Mouse (Mus musculus): Measurements from ENCODE around the gene Pros1. TPM values are rescaled to one million over a fixed set of nuclear protein-coding genes. Genes with fewer than 3 reads are reported as not detected.
A peak's percentile ranks its signal among the peaks of the same experiment; 100 is the strongest.

Gene Pros1
- polyA plus RNA-seq, 1 experiment from 2014 or later: 8.4 TPM

DNA sequence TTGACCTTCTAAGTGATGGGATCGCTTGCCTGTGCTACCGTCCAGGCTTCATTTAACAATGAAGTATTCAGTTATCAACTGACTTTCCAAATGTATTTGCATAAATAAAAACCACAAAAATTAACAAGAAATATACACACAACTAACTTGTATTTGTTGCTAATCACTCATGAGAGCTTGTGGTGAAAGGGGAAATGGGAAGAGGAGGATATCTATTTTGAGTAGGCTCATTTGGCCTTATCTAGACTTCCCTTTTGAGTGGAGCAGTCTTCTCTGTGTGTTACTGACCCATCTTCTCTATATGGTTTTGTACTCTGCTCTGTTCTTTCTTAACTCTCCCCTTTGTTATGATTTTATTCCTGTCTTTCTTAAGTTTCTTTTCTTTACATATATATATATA lies 2.2 kb downstream of the Pros1 start:
- no peak for DNase-seq (ENCODE audit: low spot score)
- Histone ChIP-seq H3K27me3 (replicated peaks; ENCODE audit: control insufficient read depth, insufficient read depth, low read length) (no peaks in the 10 kb centered on the region), H3K4me3 (ENCODE audit: low read depth, low read length) (no peak overlapping the region), H3K4me2 (ENCODE audit: low read length) (no peak overlapping the region), H3K9me3 (replicated peaks; ENCODE audit: control insufficient read depth, low read length) (no peaks in the 10 kb centered on the region), H3K4me1 (ENCODE audit: control insufficient read depth, insufficient read depth, low read length) (no peaks in the 10 kb centered on the region), H3K9ac (ENCODE audit: low read length) (no peak overlapping the region), H3K27ac (ENCODE audit: low read depth, low read length) (no peak overlapping the region), H3K36me3 (ENCODE audit: control insufficient read depth, insufficient read depth, low read length) (no peaks in the 10 kb centered on the region)
- 95% methylated on average over 2 of the region's 2 CpGs for WGBS
- ATAC-seq: no peak

DNA sequence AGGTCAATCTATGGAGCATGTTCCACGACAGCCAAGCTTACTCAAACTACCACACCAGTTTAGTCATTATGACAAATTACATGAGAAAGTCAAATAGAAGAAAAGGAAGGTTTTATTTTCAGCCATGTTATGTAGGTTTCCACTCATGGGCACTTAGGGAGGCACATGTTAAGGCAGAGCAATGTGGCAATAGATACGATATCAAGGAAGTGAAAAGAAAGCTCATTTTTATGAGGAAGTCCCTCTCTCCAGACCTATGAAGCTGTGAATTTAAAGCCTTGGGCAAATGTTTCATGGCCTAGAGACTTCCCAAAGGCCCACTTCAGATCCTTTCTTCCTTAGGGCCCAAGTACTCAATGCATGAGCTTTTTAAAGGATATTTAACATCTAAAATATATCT lies 3.4 kb downstream of the Pros1 start:
- no peak overlapping the region for H3K9ac ChIP-seq (ENCODE audit: low read length)
- H3K4me3 ChIP-seq (ENCODE audit: low read depth, low read length): no peak overlapping the region
- DNase-seq (ENCODE audit: low spot score) (no peak), ATAC-seq (no peak)
- H3K9me3 ChIP-seq (replicated peaks; ENCODE audit: control insufficient read depth, low read length): no peaks in the 10 kb centered on the region
- no peak overlapping the region for H3K27ac ChIP-seq (ENCODE audit: low read depth, low read length)
- H3K36me3 ChIP-seq (ENCODE audit: control insufficient read depth, insufficient read depth, low read length): no peaks in the 10 kb centered on the region
- 94% methylated on average over 2 of the region's 2 CpGs for WGBS
- H3K4me1 ChIP-seq (ENCODE audit: control insufficient read depth, insufficient read depth, low read length): no peaks in the 10 kb centered on the region
- no peak overlapping the region for H3K4me2 ChIP-seq (ENCODE audit: low read length)
- H3K27me3 ChIP-seq (replicated peaks; ENCODE audit: control insufficient read depth, insufficient read depth, low read length): no peaks in the 10 kb centered on the region

DNA sequence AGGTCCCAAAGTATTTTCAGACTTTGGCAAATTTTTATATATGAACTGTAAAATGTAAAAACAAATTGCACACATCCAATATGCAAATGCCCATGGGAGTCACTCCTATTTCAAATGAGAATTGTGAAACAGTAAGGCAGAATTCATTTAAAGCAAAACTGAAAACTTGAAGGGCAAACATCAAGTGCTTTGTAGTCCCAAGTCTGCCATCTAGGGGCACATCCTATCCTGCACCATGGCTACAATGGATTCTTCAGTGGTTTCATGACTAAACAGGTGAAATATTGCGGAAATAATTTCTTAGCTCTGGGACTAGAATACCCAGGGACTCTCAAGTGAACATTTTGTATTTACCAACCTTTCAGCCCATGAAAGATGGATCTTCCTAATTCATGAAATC lies 3.9 kb downstream of the Pros1 start:
- no peak for DNase-seq (ENCODE audit: low spot score)

DNA sequence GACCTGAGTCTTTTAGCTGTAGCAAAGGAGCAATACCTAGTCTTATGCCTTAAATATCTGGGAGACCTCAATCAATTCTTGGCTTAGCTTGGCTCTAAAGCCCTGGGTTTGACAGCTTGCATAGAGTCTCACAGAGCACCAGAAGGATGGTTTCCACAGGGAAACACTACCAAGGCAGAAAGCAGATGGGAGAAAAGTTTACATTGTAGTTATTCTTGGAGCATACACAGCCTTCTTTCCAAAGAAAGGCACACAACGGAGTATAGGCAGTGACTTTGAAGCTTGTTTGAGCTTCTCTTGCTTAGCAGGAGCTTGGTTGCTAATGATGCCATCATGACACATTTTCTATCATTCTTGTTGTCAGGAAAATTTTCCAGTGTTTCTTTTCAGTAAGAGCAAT lies 6.0 kb downstream of the Pros1 start:
- Histone ChIP-seq H3K4me2 (ENCODE audit: low read length) (no peak overlapping the region), H3K4me1 (ENCODE audit: control insufficient read depth, insufficient read depth, low read length) (no peaks in the 10 kb centered on the region), H3K9me3 (replicated peaks; ENCODE audit: control insufficient read depth, low read length) (no peaks in the 10 kb centered on the region), H3K27me3 (replicated peaks; ENCODE audit: control insufficient read depth, insufficient read depth, low read length) (no peaks in the 10 kb centered on the region), H3K27ac (ENCODE audit: low read depth, low read length) (no peak overlapping the region), H3K36me3 (ENCODE audit: control insufficient read depth, insufficient read depth, low read length) (no peaks in the 10 kb centered on the region), H3K9ac (ENCODE audit: low read length) (no peak overlapping the region), H3K4me3 (ENCODE audit: low read depth, low read length) (no peak overlapping the region)
- no peak for DNase-seq (ENCODE audit: low spot score)
- 86% methylated on average over 1 of the region's 1 CpGs for WGBS
- ATAC-seq: no peak

More for the DNA sequence above, 3.9 kb downstream of the Pros1 start:
- H3K36me3 ChIP-seq (ENCODE audit: control insufficient read depth, insufficient read depth, low read length): no peaks in the 10 kb centered on the region
- no peaks in the 10 kb centered on the region for H3K4me1 ChIP-seq (ENCODE audit: control insufficient read depth, insufficient read depth, low read length)
- no peak for ATAC-seq
- no peak overlapping the region for H3K27ac ChIP-seq (ENCODE audit: low read depth, low read length)
- no peaks in the 10 kb centered on the region for H3K9me3 ChIP-seq (replicated peaks; ENCODE audit: control insufficient read depth, low read length)
- 88% methylated on average over 1 of the region's 1 CpGs for WGBS
- no peaks in the 10 kb centered on the region for H3K27me3 ChIP-seq (replicated peaks; ENCODE audit: control insufficient read depth, insufficient read depth, low read length)
- H3K4me2 ChIP-seq (ENCODE audit: low read length): no peak overlapping the region
- H3K9ac ChIP-seq (ENCODE audit: low read length): no peak overlapping the region
- H3K4me3 ChIP-seq (ENCODE audit: low read depth, low read length): no peak overlapping the region

DNA sequence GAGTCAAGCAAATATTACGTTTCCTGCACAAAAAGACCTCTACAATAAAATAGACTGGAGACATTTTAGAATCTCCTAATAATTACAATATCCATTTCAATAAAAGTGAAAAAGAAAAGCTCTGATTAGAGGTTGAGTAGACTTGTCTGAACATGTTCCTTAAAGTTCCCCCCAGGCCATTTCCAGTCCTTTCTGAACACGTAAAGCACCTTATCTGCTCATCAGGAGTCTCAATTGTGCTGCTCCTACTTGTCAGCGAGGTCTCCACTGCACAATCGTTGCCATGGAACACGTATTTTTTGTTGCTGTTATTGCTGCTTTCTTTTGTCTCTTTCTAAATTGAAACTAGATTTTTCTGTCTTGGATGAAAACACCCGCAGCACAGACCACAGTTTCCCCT lies 7.3 kb downstream of the Pros1 start:
- Histone ChIP-seq H3K36me3 (ENCODE audit: control insufficient read depth, insufficient read depth, low read length) (no peaks in the 10 kb centered on the region), H3K4me3 (ENCODE audit: low read depth, low read length) (no peak overlapping the region), H3K4me1 (ENCODE audit: control insufficient read depth, insufficient read depth, low read length) (no peaks in the 10 kb centered on the region), H3K27me3 (replicated peaks; ENCODE audit: control insufficient read depth, insufficient read depth, low read length) (no peaks in the 10 kb centered on the region), H3K9ac (ENCODE audit: low read length) (no peak overlapping the region), H3K27ac (ENCODE audit: low read depth, low read length) (no peak overlapping the region), H3K4me2 (ENCODE audit: low read length) (no peak overlapping the region), H3K9me3 (replicated peaks; ENCODE audit: control insufficient read depth, low read length) (no peaks in the 10 kb centered on the region)
- 69% methylated on average over 6 of the region's 6 CpGs for WGBS
- no peak for ATAC-seq
- DNase-seq (ENCODE audit: low spot score): no peak

DNA sequence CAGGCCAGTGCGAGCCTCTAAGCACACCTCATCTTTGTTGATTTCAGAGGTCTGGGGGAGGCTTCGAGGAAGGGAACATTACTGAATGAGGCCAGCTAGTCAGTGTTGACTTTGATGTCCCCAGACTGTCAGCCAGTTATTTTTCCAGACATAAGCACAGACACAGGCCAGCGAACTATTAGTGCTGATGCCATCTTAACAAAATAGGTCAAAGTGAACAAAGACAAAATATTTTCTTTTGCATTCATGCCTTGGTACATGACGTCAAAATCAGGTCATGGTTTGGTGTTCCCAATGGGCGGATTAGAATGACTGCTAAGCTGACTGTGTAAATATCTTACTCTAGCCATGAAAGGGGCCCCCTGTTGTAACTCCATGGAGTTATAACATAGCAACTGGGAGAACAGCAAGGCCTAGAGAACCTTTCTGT lies 18.6 kb downstream of the Pros1 start:
- H3K9ac ChIP-seq (ENCODE audit: low read length): no peak overlapping the region
- no peaks in the 10 kb centered on the region for H3K4me1 ChIP-seq (ENCODE audit: control insufficient read depth, insufficient read depth, low read length)
- no peak overlapping the region for H3K4me3 ChIP-seq (ENCODE audit: low read depth, low read length)
- no peak for ATAC-seq
- H3K27ac ChIP-seq (ENCODE audit: low read depth, low read length): no peak overlapping the region
- no peaks in the 10 kb centered on the region for H3K9me3 ChIP-seq (replicated peaks; ENCODE audit: control insufficient read depth, low read length)
- no peaks in the 10 kb centered on the region for H3K27me3 ChIP-seq (replicated peaks; ENCODE audit: control insufficient read depth, insufficient read depth, low read length)
- H3K4me2 ChIP-seq (ENCODE audit: low read length): no peak overlapping the region
- 72% methylated on average over 5 of the region's 5 CpGs for WGBS
- no peak for DNase-seq (ENCODE audit: low spot score)
- no peaks in the 10 kb centered on the region for H3K36me3 ChIP-seq (ENCODE audit: control insufficient read depth, insufficient read depth, low read length)

DNA sequence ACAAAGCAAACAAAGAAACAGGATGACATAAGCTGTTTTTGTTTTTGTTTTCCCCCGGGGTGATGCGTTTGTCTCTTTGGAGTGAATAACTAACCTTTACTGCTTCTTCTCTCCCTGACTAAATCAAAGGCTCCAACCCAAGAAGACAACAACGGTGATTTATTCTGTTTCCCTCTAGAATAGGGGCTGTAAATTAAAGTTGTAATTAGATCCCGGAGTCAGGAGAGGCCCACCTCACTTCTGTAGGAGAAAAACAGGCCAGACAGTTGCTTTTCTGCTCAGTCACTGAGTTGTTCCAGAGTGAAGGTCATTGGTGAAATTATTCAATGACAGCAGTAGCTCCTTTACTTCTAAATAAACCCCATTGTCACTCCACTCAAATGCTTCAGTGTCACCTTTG lies 19.1 kb downstream of the Pros1 start:
- DNase-seq (ENCODE audit: low spot score): no peak
- H3K9me3 ChIP-seq (replicated peaks; ENCODE audit: control insufficient read depth, low read length): no peaks in the 10 kb centered on the region
- H3K4me1 ChIP-seq (ENCODE audit: control insufficient read depth, insufficient read depth, low read length): no peaks in the 10 kb centered on the region
- H3K4me2 ChIP-seq (ENCODE audit: low read length): no peak overlapping the region
- ATAC-seq: no peak
- H3K27me3 ChIP-seq (replicated peaks; ENCODE audit: control insufficient read depth, insufficient read depth, low read length): no peaks in the 10 kb centered on the region
- H3K4me3 ChIP-seq (ENCODE audit: low read depth, low read length): no peak overlapping the region
- no peaks in the 10 kb centered on the region for H3K36me3 ChIP-seq (ENCODE audit: control insufficient read depth, insufficient read depth, low read length)
- H3K27ac ChIP-seq (ENCODE audit: low read depth, low read length): no peak overlapping the region
- H3K9ac ChIP-seq (ENCODE audit: low read length): no peak overlapping the region
- 59% methylated on average over 4 of the region's 4 CpGs for WGBS

DNA sequence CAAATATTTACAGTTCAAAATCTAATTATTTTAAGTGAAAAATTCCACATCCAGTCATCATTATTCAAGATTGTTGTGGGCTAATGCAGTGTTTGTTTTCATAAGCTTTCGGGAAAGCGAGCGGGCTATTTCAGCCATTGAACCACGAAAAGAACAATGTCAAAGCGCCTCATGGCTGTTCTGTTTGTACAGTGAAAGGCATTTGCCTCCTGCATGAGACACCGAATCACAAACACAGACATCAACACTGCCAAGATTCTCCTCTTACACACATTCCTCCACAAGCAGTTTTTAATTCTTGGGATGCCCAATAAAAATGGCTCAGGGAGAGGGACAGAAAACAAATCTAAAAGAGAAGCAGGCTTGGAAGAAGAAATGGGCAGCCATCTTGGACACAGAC lies 20.0 kb downstream of the Pros1 start:
- no peak overlapping the region for H3K27ac ChIP-seq (ENCODE audit: low read depth, low read length)
- H3K4me3 ChIP-seq (ENCODE audit: low read depth, low read length): no peak overlapping the region
- no peak overlapping the region for H3K4me2 ChIP-seq (ENCODE audit: low read length)
- no peaks in the 10 kb centered on the region for H3K4me1 ChIP-seq (ENCODE audit: control insufficient read depth, insufficient read depth, low read length)
- H3K9ac ChIP-seq (ENCODE audit: low read length): no peak overlapping the region
- no peaks in the 10 kb centered on the region for H3K27me3 ChIP-seq (replicated peaks; ENCODE audit: control insufficient read depth, insufficient read depth, low read length)
- H3K36me3 ChIP-seq (ENCODE audit: control insufficient read depth, insufficient read depth, low read length): no peaks in the 10 kb centered on the region
- DNase-seq (ENCODE audit: low spot score) (no peak), ATAC-seq (no peak)
- WGBS: 64% methylated on average over 6 of the region's 6 CpGs
- no peaks in the 10 kb centered on the region for H3K9me3 ChIP-seq (replicated peaks; ENCODE audit: control insufficient read depth, low read length)

DNA sequence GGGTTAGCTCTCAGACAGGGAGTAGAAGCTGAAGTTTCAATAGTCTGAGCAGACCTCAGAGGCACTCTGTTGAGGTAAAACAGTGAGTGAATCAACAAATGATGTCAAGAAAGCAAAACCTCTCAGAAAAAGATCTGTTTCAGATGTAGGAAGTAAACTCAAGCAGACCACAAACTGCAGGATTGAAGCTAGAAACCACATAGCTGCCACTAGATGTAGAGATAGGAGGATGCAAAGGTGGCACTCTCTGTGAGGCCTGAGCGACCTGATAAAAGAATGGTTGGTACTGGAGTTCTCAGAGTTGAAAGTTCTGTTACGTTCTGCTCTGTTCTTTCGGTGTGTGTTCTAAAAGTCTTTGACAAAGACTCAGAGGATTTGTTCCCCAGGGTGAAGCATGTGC lies 41.7 kb downstream of the Pros1 start:
- no peaks in the 10 kb centered on the region for H3K9me3 ChIP-seq (replicated peaks; ENCODE audit: control insufficient read depth, low read length)
- 91% methylated on average over 3 of the region's 3 CpGs for WGBS
- no peak overlapping the region for H3K4me3 ChIP-seq (ENCODE audit: low read depth, low read length)
- DNase-seq (ENCODE audit: low spot score) (no peak), ATAC-seq (no peak)
- no peak overlapping the region for H3K9ac ChIP-seq (ENCODE audit: low read length)
- no peaks in the 10 kb centered on the region for H3K27me3 ChIP-seq (replicated peaks; ENCODE audit: control insufficient read depth, insufficient read depth, low read length)
- no peak overlapping the region for H3K27ac ChIP-seq (ENCODE audit: low read depth, low read length)
- no peak overlapping the region for H3K4me2 ChIP-seq (ENCODE audit: low read length)
- no peaks in the 10 kb centered on the region for H3K36me3 ChIP-seq (ENCODE audit: control insufficient read depth, insufficient read depth, low read length)
- no peaks in the 10 kb centered on the region for H3K4me1 ChIP-seq (ENCODE audit: control insufficient read depth, insufficient read depth, low read length)

DNA sequence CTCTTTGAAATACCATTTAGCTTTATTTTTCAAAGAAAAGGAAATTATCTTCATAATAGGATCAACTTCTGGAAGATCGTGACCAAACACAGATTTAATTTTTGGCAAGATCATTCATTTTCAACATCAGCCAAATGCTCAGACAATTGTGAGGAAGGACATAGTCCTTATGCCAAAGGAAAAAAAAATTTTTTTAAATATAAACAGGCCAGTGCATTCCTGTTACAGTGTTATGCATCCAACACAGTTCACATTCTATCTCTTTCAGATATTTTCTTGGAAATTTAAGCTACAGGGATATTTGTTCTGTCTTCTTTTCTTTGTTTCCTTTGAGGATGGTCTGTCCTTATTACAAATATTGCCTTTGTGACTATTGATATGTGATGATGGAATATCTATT lies 57.3 kb downstream of the Pros1 start:
- ATAC-seq: no peak
- Histone ChIP-seq H3K9me3 (replicated peaks; ENCODE audit: control insufficient read depth, low read length) (no peaks in the 10 kb centered on the region), H3K36me3 (ENCODE audit: control insufficient read depth, insufficient read depth, low read length) (no peaks in the 10 kb centered on the region), H3K9ac (ENCODE audit: low read length) (no peak overlapping the region), H3K4me1 (ENCODE audit: control insufficient read depth, insufficient read depth, low read length) (no peaks in the 10 kb centered on the region), H3K27me3 (replicated peaks; ENCODE audit: control insufficient read depth, insufficient read depth, low read length) (no peaks in the 10 kb centered on the region), H3K27ac (ENCODE audit: low read depth, low read length) (no peak overlapping the region), H3K4me3 (ENCODE audit: low read depth, low read length) (no peak overlapping the region), H3K4me2 (ENCODE audit: low read length) (no peak overlapping the region)
- 63% methylated on average over 1 of the region's 1 CpGs for WGBS
- peak; percentile 5 for DNase-seq (ENCODE audit: low spot score)

All from forebrain, embryonic 14.5 days (tissue).